Mouse (Mus musculus) CD8-positive naive resting alpha-beta T cell, adult 57 days (primary cell): Measurements from ENCODE around the gene Ercc6l2. TPM values are rescaled to one million over a fixed set of nuclear protein-coding genes. Genes with fewer than 3 reads are reported as not detected.

Experiments used
- total RNA-seq: library from RNA; stranded (reverse); gene quantifications from one replicate; pipeline ENCODE4 v1.2.4, GENCODE M21; 2023

The Ercc6l2 gene
- 30.8 TPM for total RNA-seq

GRCm38 (mm10) chr13:63814746-63815681 lies at the start of gene Ercc6l2:
Gene Ercc6l2 (plus strand): TSS chr13:63815240.

Other genes with a start within 250 kb of the Ercc6l2 start
- gene Ptch1, start 241.6 kb upstream of the Ercc6l2 start, total RNA-seq = 34.8 TPM